Mouse (Mus musculus) heart, embryonic 13.5 days (tissue): ENCODE measurements at regions not wholly inside any gene's neighbourhood (a gene's known extent, or its start where the extent isn't known, plus 50 kb on each side); places are given as distances from the start of the nearest gene placed in this dataset.

Experiments used
- ATAC-seq: fragments of 200-750 bp; cut with Nextera tagmentation; 2 replicates; pipeline ENCODE4 v1.8.0; 2017; ENCODE audit warnings: moderate TSS enrichment; ENCODE audit not compliant: insufficient number of reproducible peaks, low FRiP score, low TSS enrichment; ENCODE audit errors: extremely low read depth
- H3K27ac ChIP-seq: fragments of 300-500 bp; sonication (generic); replicated peaks from 2 replicates; pipeline ENCODE4 v1.5.1; 2015; ENCODE audit warnings: moderate library complexity, mild to moderate bottlenecking, inconsistent platforms
- H3K27me3 ChIP-seq: fragments of 300-500 bp; sonication (generic); replicated peaks from 2 replicates; pipeline ENCODE4 v1.6.1; 2015; ENCODE audit warnings: mild to moderate bottlenecking, inconsistent platforms
- H3K36me3 ChIP-seq: fragments of 300-500 bp; sonication (generic); 2 replicates; pipeline ENCODE4 v1.6.1; 2015; ENCODE audit warnings: mild to moderate bottlenecking, inconsistent platforms
- H3K4me1 ChIP-seq: fragments of 300-500 bp; sonication (generic); 2 replicates; pipeline ENCODE4 v1.6.1; 2015; ENCODE audit warnings: inconsistent platforms
- H3K4me2 ChIP-seq: fragments of 300-500 bp; sonication (generic); 2 replicates; pipeline ENCODE4 v1.6.1; 2015; ENCODE audit warnings: inconsistent platforms, mild to moderate bottlenecking, moderate library complexity
- H3K4me3 ChIP-seq: fragments of 300-500 bp; sonication (generic); 2 replicates; pipeline ENCODE4 v1.5.1; 2015; ENCODE audit warnings: moderate library complexity, mild to moderate bottlenecking, inconsistent platforms
- H3K9ac ChIP-seq: fragments of 300-500 bp; sonication (generic); 2 replicates; pipeline ENCODE4 v1.6.1; 2015; ENCODE audit warnings: inconsistent platforms, mild to moderate bottlenecking, moderate library complexity
- H3K9me3 ChIP-seq: fragments of 300-500 bp; sonication (generic); 2 replicates; pipeline ENCODE4 v1.6.1; 2016; ENCODE audit warnings: inconsistent platforms
- WGBS: fragments of 180-500 bp; shearing (Covaris S2); methylation state at CpG from one replicate; pipeline ENCODE4 v1.1.7; 2015; ENCODE audit warnings: mixed read lengths; 5-methylcytosine and 5-hydroxymethylcytosine counted together

DNA sequence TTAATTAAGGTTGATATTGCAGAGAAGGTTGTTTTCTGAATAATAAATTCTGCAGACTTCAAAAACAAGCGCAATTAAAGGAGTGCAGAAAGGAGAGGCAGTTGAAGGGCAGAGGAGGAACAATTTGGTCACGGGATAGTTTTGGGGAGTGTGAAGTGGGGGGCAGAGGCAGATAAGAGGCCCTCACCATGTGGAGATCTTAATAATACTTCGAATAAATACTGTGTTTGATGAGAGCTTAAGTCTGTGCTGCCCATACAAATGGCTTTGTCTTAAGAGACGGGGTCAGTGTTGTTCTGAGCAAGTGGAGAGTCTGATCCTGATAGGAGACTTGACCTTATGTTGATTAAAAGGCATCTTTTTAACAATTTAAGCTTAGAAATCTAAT is 221.5 kb upstream of the Ppp2r3a start:
- ATAC-seq, result no peak
- WGBS, result 52% methylated on average over 4 of the region's 4 CpGs
- Histone ChIP-seq H3K9ac (no peak overlapping the region), H3K9me3 (no peaks in the 10 kb centered on the region), H3K36me3 (no peaks in the 10 kb centered on the region), H3K27me3 (no peaks in the 10 kb centered on the region), H3K27ac (peak overlapping the region; percentile 80), H3K4me1 (peaks cover 22% of the 10 kb centered on the region), H3K4me3 (no peak overlapping the region), H3K4me2 (0 out of 2 replicates have a peak overlapping the region, but pooled peaks have one; percentile 22)

- Histone ChIP-seq H3K9me3 (no peaks in the 10 kb centered on the region), H3K27ac (peak overlapping the region; percentile 80), H3K36me3 (no peaks in the 10 kb centered on the region), H3K4me2 (peak overlapping the region; percentile 22), H3K27me3 (no peaks in the 10 kb centered on the region), H3K4me3 (no peak overlapping the region), H3K4me1 (peaks cover 22% of the 10 kb centered on the region), H3K9ac (peak overlapping the region; percentile 24; the same call in 1 of the 2 replicates)
- ATAC-seq, result peak; percentile 58; the same call in 1 of the 2 replicates
- 17% methylated on average over 8 of the region's 8 CpGs for WGBS
Measured at GRCm38 (mm10) chr9:101472101-101473073, 220.8 kb upstream of the Ppp2r3a start.

GRCm38 (mm10) chr9:101471665-101472064 is 220.1 kb upstream of the Ppp2r3a start:
- no peak overlapping the region for H3K9ac ChIP-seq
- peak overlapping the region; percentile 80 for H3K27ac ChIP-seq
- 65% methylated on average over 3 of the region's 3 CpGs for WGBS
- no peak overlapping the region for H3K4me2 ChIP-seq
- H3K4me3 ChIP-seq, result no peak overlapping the region
- no peak for ATAC-seq
- no peaks in the 10 kb centered on the region for H3K9me3 ChIP-seq
- no peaks in the 10 kb centered on the region for H3K27me3 ChIP-seq
- peaks cover 22% of the 10 kb centered on the region for H3K4me1 ChIP-seq
- no peaks in the 10 kb centered on the region for H3K36me3 ChIP-seq

- no peak overlapping the region for H3K4me3 ChIP-seq
Measured at GRCm38 (mm10) chr9:101469756-101470155, 218.2 kb upstream of the Ppp2r3a start.

GRCm38 (mm10) chr9:101464727-101465427 is 213.3 kb upstream of the Ppp2r3a start:
- Histone ChIP-seq H3K27me3 (no peaks in the 10 kb centered on the region), H3K4me3 (no peak overlapping the region), H3K27ac (no peak overlapping the region), H3K9ac (no peak overlapping the region), H3K4me2 (no peak overlapping the region), H3K9me3 (no peaks in the 10 kb centered on the region), H3K36me3 (no peaks in the 10 kb centered on the region), H3K4me1 (no peaks in the 10 kb centered on the region)
- WGBS, result 67% methylated on average over 18 of the region's 18 CpGs
- ATAC-seq, result no peak

More at GRCm38 (mm10) chr9:101469756-101470155, 218.2 kb upstream of the Ppp2r3a start:
- no peak overlapping the region for H3K27ac ChIP-seq
- WGBS, result 72% methylated on average over 3 of the region's 3 CpGs
- ATAC-seq, result no peak
- no peaks in the 10 kb centered on the region for H3K27me3 ChIP-seq
- peaks cover 22% of the 10 kb centered on the region for H3K4me1 ChIP-seq
- no peaks in the 10 kb centered on the region for H3K9me3 ChIP-seq
- H3K36me3 ChIP-seq, result no peaks in the 10 kb centered on the region
- H3K9ac ChIP-seq, result no peak overlapping the region
- H3K4me2 ChIP-seq, result no peak overlapping the region

DNA sequence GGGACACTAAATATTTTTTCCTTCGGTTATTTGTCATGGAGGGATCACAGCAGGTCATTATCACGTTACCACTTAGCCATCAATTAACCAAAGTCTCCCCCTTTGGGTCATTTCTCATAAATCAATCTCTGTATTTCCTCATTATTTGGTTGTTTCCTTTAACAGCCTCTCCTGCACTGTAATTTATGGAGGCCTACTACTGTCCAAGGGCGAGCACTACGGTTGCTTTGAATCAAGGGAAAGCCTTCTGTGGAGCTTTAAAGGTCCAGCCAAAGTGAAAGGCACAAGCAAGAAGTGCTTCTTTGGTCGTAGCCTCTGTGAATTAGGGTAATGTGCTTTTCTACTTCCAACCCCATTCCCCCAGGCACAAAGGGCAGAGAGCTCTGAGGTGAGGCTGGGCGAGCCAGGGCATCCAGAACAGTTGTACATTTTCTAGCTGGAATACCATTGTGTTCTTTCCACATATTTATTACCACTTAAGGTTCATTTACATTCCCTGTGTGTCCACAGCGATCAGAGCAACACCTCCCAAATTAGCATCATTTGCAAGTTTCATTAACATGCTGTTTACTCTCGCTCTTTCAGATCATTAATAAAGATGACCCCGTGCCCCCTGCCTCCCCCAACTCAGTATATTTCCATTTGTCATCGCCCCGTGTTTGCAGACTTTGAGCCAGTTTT is 207.5 kb upstream of the Ppp2r3a start:
- no peaks in the 10 kb centered on the region for H3K4me1 ChIP-seq
- no peaks in the 10 kb centered on the region for H3K9me3 ChIP-seq
- no peak overlapping the region for H3K27ac ChIP-seq
- no peak overlapping the region for H3K4me3 ChIP-seq
- H3K36me3 ChIP-seq, result no peaks in the 10 kb centered on the region
- ATAC-seq, result no peak
- H3K9ac ChIP-seq, result no peak overlapping the region
- WGBS, result 79% methylated on average over 11 of the region's 11 CpGs
- H3K27me3 ChIP-seq, result no peaks in the 10 kb centered on the region
- H3K4me2 ChIP-seq, result no peak overlapping the region

- Histone ChIP-seq H3K27me3 (no peaks in the 10 kb centered on the region), H3K27ac (no peak overlapping the region), H3K9me3 (no peaks in the 10 kb centered on the region), H3K4me2 (no peak overlapping the region), H3K4me1 (no peaks in the 10 kb centered on the region), H3K4me3 (no peak overlapping the region), H3K9ac (no peak overlapping the region), H3K36me3 (no peaks in the 10 kb centered on the region)
- 69% methylated on average over 10 of the region's 10 CpGs for WGBS
- no peak for ATAC-seq
Measured at GRCm38 (mm10) chr9:101458306-101458946, 206.8 kb upstream of the Ppp2r3a start.

GRCm38 (mm10) chr9:101446316-101446715 is 194.7 kb upstream of the Ppp2r3a start:
- Histone ChIP-seq H3K4me3 (no peak overlapping the region), H3K9me3 (no peaks in the 10 kb centered on the region), H3K27me3 (no peaks in the 10 kb centered on the region), H3K36me3 (no peaks in the 10 kb centered on the region), H3K4me1 (peaks cover 2% of the 10 kb centered on the region; the same call in 1 of the 2 replicates), H3K27ac (no peak overlapping the region; the same call in 1 of the 2 replicates), H3K4me2 (no peak overlapping the region), H3K9ac (no peak overlapping the region)
- WGBS, result 63% methylated on average over 2 of the region's 2 CpGs
- no peak for ATAC-seq

DNA sequence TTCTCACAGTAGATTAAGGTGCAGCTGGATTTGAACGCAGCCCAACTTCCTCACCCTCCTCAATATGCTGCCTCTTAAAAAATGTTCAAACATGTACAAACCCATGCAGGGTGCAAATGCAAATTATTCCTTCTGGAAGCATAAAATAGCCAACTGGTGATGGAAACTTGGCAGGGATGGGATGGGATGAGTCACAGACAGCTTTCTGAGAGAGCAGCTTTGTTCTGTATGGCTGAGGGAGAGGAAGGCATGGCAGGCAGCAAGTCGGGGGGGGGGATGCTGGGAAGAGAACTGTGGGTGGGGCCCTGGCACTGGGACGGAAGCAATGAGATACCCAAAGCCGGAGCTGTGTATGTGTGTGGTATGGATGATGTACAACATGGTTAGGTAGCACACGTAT is 194.2 kb upstream of the Ppp2r3a start:
- Histone ChIP-seq H3K9ac (no peak overlapping the region), H3K4me3 (no peak overlapping the region), H3K9me3 (no peaks in the 10 kb centered on the region), H3K36me3 (no peaks in the 10 kb centered on the region), H3K4me2 (no peak overlapping the region), H3K27ac (0 out of 2 replicates have a peak overlapping the region, but pooled peaks have one; percentile 25), H3K4me1 (peaks cover 2% of the 10 kb centered on the region; the same call in 1 of the 2 replicates), H3K27me3 (no peaks in the 10 kb centered on the region)
- WGBS, result 65% methylated on average over 5 of the region's 5 CpGs
- ATAC-seq, result no peak

DNA sequence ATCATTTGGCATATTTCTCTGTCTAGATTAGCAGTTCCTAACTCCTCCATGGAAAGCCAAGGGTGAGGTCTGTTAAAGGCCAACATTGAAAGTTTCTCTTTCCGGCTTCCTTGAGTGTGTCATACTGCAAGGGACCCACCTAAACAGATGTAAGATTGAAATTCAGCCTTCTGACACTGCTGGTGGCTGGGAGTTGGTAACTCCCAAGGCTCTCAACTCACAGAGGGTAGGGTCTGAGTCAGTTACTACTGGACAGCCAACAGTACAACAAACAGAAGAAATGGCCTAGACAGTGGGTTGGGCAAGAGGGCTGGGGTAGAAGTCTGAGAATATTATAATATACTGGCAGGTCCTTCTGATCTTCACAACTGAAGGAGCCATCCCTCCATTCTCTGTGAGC is 193.7 kb upstream of the Ppp2r3a start:
- no peaks in the 10 kb centered on the region for H3K36me3 ChIP-seq
- ATAC-seq, result no peak
- 0 out of 2 replicates have a peak overlapping the region, but pooled peaks have one; percentile 25 for H3K27ac ChIP-seq
- no peaks in the 10 kb centered on the region for H3K9me3 ChIP-seq
- no peak overlapping the region for H3K4me3 ChIP-seq
- peaks cover 2% of the 10 kb centered on the region; the same call in 1 of the 2 replicates for H3K4me1 ChIP-seq
- no peak overlapping the region for H3K4me2 ChIP-seq
- H3K27me3 ChIP-seq, result no peaks in the 10 kb centered on the region
- 65% methylated on average over 1 of the region's 1 CpGs for WGBS
- H3K9ac ChIP-seq, result no peak overlapping the region
